Mouse (Mus musculus) stomach, embryonic 16.5 days (tissue): ENCODE data around the gene Fth1. TPM values are rescaled to one million over a fixed set of nuclear protein-coding genes. Genes with fewer than 3 reads are reported as not detected.

ENCODE experiments used
- ATAC-seq: fragments of 200-750 bp; cut with Nextera tagmentation; 2 replicates; pipeline ENCODE4 v1.8.0; 2017; ENCODE audit warnings: moderate number of reproducible peaks, moderate TSS enrichment; ENCODE audit not compliant: insufficient read depth, low FRiP score
- H3K27ac ChIP-seq: fragments of 300-500 bp; sonication (generic); 2 replicates; pipeline ENCODE4 v1.5.1; 2014; ENCODE audit warnings: low read length
- H3K27me3 ChIP-seq: fragments of 300-500 bp; sonication (generic); 2 replicates; pipeline ENCODE4 v1.6.1; 2014; ENCODE audit warnings: low read length, control low read depth, mixed read lengths; ENCODE audit not compliant: control insufficient read depth, insufficient read depth
- H3K36me3 ChIP-seq: fragments of 300-500 bp; sonication (generic); 2 replicates; pipeline ENCODE4 v1.6.1; 2014; ENCODE audit warnings: low read length; ENCODE audit not compliant: control insufficient read depth, insufficient read depth
- H3K4me1 ChIP-seq: fragments of 300-500 bp; sonication (generic); 2 replicates; pipeline ENCODE4 v1.6.1; 2014; ENCODE audit warnings: low read length, control low read depth, mixed read lengths; ENCODE audit not compliant: control insufficient read depth, insufficient read depth
- H3K4me2 ChIP-seq: fragments of 300-500 bp; sonication (generic); 2 replicates; pipeline ENCODE4 v1.6.1; 2014; ENCODE audit warnings: low read depth, low read length, mixed read lengths
- H3K4me3 ChIP-seq: fragments of 300-500 bp; sonication (generic); replicated peaks from 2 replicates; pipeline ENCODE4 v1.5.1; 2014; ENCODE audit warnings: mild to moderate bottlenecking, low read length
- H3K9ac ChIP-seq: fragments of 300-500 bp; sonication (generic); 2 replicates; pipeline ENCODE4 v1.6.1; 2014; ENCODE audit warnings: low read length
- H3K9me3 ChIP-seq: fragments of 300-500 bp; sonication (generic); replicated peaks from 2 replicates; pipeline ENCODE4 v1.6.1; 2016; ENCODE audit warnings: low read length, control low read depth; ENCODE audit not compliant: control insufficient read depth
- whole genome bisulfite sequencing: fragments of 180-500 bp; shearing (Covaris S2); extraction: QIAGEN DNeasy Blood & Tissue Kit; methylation state at CpG from one replicate; pipeline ENCODE4 v1.1.7; 2014; 5-methylcytosine and 5-hydroxymethylcytosine counted together
- polyA plus RNA-seq: library from polyadenylated mRNA; unstranded; fragments of >200 nt; fragmentation: Nextera tagmentation; extraction: Ambion mirVana; gene quantifications from 2 replicates; pipeline ENCODE4 v1.2.1, GENCODE M21; 2015

Gene Fth1
- polyA plus RNA-seq, 1 experiment from 2014 or later, result 1,902 TPM

DNA sequence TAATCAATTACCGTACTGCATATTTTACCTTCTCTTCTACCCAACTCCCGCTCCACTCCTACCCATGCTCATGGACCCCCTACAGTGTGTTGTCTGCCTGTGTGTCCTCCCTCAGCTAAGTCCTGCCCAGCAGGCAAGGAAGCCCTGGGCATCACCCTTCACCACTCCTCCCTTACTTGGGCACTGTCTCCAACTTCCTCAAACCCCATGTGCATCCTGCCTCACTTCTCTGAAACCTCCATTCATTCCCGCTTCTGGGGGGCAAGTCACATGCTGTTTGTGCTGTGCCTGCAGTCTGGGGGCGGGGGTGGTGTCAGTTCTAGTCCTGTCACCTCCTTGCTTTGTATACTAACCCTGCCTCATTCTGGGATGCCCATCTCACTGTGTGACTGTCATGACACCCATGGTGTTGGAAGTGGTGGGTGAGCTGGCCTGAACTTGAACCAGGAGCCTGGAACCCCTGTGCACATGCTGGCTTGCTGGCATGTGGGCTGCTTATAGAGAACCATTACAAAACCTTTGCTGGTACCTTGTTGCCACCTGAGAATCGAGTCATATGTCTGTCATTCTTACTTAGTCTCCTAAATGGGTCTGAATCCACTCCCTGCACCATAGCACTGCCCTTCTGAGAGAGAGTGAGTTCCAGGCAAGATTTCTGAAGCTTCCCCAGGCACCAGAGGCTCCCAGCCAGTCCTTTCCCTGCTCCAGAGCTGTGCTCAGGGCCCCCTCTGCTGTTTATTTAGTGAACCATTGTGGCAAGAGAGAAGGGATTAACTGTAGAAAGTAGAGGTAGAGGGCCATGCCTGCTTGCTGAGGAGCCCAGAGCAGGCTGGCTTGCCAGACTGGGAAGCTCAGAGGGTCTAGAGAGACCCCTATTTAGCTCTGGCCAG lies 42.3 kb downstream of the Fth1 start:
- H3K4me2 ChIP-seq, result no peak overlapping the region
- ATAC-seq, result no peak
- H3K9ac ChIP-seq, result peak overlapping the region; percentile 22; the same call in 1 of the 2 replicates
- no peaks in the 10 kb centered on the region for H3K9me3 ChIP-seq
- peaks cover 34% of the 10 kb centered on the region for H3K4me1 ChIP-seq
- no peak overlapping the region for H3K4me3 ChIP-seq
- H3K27ac ChIP-seq, result peak overlapping the region; percentile 66; the same call in 1 of the 2 replicates
- WGBS, result 72% methylated on average over 5 of the region's 5 CpGs
- no peaks in the 10 kb centered on the region for H3K36me3 ChIP-seq
- H3K27me3 ChIP-seq, result no peaks in the 10 kb centered on the region

DNA sequence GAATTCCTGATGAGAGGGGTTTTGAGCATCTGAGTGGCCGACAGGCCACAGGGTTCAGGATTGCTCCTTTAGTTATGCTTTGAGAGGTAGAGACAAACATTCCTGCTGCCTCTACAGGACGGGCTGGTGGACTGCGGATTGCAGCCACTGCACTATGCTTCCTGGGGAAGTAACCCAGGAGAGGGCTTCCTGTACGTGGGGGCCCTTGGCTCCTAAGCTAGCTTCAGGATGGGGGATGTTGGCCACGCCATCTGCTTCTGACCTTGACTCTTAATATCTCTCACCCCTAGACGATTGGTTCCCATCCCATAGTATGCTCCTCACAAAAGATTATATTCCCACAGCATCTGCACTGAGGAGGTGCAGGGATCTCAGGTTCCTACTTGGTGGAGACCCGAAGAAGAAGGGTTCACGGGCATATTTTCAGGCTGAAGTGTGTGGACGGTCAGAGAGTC lies 42.9 kb downstream of the Fth1 start:
- no peaks in the 10 kb centered on the region for H3K27me3 ChIP-seq
- no peaks in the 10 kb centered on the region for H3K9me3 ChIP-seq
- H3K27ac ChIP-seq, result peak overlapping the region; percentile 66; the same call in 1 of the 2 replicates
- H3K36me3 ChIP-seq, result no peaks in the 10 kb centered on the region
- 63% methylated on average over 9 of the region's 9 CpGs for WGBS
- peak overlapping the region; percentile 4; the same call in 1 of the 2 replicates for H3K9ac ChIP-seq
- no peak overlapping the region for H3K4me3 ChIP-seq
- H3K4me1 ChIP-seq, result peaks cover 30% of the 10 kb centered on the region
- no peak for ATAC-seq
- H3K4me2 ChIP-seq, result no peak overlapping the region

DNA sequence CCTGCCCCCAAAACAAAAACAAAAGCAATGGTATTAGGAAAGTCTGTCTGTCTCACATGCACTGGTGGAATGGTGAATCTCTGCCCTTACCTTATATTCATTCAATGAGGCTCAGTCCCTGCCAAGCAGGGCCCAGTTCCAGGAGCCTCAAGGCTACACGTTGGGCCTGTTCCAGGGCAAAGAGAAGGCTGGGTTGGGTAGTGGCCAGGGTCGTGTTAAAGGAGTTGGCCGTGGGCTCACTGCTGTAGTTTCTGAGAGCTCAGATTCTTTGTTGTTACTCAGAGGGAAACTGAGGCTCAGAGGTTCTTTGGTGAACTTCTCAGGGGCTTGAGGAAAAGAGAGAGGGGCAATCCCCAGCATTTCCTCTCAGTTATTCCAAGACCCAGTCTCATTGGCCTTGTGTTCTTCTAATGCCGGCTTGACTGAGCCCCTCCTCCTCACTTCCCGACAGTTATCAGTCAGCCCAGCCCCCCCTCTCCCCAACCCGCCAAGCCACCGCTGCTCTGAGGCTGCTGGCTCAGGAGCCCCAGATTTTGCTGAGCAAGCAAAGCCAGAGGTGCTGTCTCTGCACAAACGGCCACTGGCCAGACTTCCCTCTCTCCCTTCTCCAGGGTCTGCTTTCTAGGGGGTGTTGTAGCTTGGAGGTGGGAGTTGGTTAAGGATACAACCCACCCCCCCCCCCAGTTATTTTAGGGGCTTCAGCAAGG lies 44.9 kb downstream of the Fth1 start:
- Histone ChIP-seq H3K9ac (peak overlapping the region; percentile 15; the same call in 1 of the 2 replicates), H3K9me3 (no peaks in the 10 kb centered on the region), H3K27me3 (no peaks in the 10 kb centered on the region), H3K27ac (peak overlapping the region; percentile 66), H3K4me1 (peaks cover 18% of the 10 kb centered on the region), H3K4me3 (no peak overlapping the region), H3K4me2 (0 out of 2 replicates have a peak overlapping the region, but pooled peaks have one; percentile 11), H3K36me3 (no peaks in the 10 kb centered on the region)
- peak; percentile 49; the same call in 1 of the 2 replicates for ATAC-seq
- WGBS, result 14% methylated on average over 8 of the region's 8 CpGs

DNA sequence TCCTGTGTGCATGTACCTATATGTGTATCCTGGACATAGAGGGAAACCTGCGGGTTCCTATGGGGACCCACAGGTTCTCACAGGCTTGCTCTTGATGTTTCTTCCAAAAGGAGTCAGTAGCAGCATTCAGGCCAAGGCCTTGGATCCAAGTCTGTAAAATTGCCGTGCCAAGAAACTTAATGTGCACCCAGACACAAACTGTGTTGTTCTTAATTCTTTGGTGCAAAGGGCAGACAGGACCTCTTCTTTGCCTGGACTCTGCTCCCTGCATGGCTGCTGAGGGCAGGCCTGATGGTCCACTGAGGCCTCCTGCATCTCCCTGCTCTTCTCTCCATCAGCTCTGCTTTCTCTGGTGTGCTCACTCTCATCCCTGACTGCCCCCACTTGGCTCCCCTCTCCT lies 49.3 kb downstream of the Fth1 start:
- Histone ChIP-seq H3K4me1 (peaks cover 10% of the 10 kb centered on the region), H3K27ac (no peak overlapping the region), H3K4me3 (no peak overlapping the region), H3K9me3 (no peaks in the 10 kb centered on the region), H3K9ac (no peak overlapping the region), H3K27me3 (no peaks in the 10 kb centered on the region), H3K4me2 (no peak overlapping the region), H3K36me3 (no peaks in the 10 kb centered on the region)
- 84% methylated on average over 2 of the region's 2 CpGs for whole genome bisulfite sequencing
- no peak for ATAC-seq

DNA sequence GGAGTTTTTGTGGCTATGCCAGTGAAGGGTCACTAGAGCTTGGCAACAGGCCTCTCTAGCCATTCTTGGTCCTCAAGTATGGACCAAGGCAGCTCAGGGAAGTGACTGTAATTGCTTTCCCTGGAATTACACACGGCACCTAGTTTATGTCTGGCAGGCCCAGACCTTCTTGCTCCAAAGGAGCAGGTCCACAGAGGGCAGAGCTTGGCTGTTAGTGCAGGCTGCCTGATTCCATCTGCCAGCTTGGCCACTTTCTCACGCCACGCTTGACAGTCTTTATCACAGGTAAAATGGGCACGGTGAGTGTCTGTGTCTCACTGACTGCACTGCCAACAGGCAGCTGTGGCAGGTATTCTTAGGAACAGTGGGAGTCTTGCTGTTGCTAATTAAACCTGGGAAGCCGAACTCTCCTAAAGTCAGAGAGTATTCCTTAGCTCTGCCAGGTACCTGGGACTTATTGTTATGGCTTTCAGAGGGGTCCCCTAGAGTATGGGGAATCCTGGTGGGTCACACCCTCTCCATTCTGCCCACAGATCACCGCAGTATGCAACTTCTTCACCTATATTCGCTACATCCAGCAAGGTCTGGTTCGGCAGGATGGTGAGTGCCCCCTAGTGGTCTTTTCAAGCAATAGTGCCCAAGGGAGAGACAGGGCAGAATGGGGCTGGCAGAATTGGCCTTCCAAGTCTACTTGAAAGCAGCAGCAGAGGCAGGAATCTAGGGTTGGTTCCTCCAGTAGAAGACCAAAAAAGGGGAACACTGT lies 53.0 kb downstream of the Fth1 start:
- ATAC-seq, result peak; percentile 39; the same call in 1 of the 2 replicates
- 40% methylated on average over 8 of the region's 8 CpGs for WGBS
- no peak overlapping the region for H3K27ac ChIP-seq

DNA sequence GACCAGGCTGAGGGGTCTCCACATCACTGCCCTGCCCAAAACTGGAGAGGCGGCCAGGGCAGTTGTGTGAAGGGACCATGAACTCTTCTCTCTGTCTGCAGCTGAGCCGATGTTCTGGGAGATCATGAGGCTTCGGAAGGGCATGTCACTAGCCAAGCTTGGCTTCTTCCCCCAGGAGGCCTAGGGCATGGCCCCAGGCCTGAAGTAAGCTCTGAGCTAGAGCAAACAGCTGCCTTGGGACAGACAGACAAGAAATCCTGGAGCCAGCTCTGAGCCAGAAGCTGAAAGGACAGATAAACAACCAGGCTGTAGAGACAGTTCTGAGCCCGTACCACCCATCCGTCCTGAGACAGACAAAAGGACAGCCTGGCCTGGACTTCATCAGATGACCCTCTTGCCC lies 54.0 kb downstream of the Fth1 start:
- no peak overlapping the region for H3K27ac ChIP-seq
- H3K9ac ChIP-seq, result 0 out of 2 replicates have a peak overlapping the region, but pooled peaks have one; percentile 42
- ATAC-seq, result no peak
- H3K4me2 ChIP-seq, result no peak overlapping the region
- 83% methylated on average over 5 of the region's 5 CpGs for WGBS
- no peaks in the 10 kb centered on the region for H3K36me3 ChIP-seq
- no peak overlapping the region for H3K4me3 ChIP-seq
- peaks cover 10% of the 10 kb centered on the region for H3K4me1 ChIP-seq
- no peaks in the 10 kb centered on the region for H3K27me3 ChIP-seq
- H3K9me3 ChIP-seq, result no peaks in the 10 kb centered on the region

More for the DNA sequence above, 53.0 kb downstream of the Fth1 start:
- no peak overlapping the region for H3K9ac ChIP-seq
- H3K36me3 ChIP-seq, result no peaks in the 10 kb centered on the region
- H3K4me2 ChIP-seq, result no peak overlapping the region
- peaks cover under 1% of the 10 kb centered on the region; the same call in 1 of the 2 replicates for H3K4me1 ChIP-seq
- no peaks in the 10 kb centered on the region for H3K27me3 ChIP-seq
- H3K4me3 ChIP-seq, result no peak overlapping the region
- H3K9me3 ChIP-seq, result no peaks in the 10 kb centered on the region

Other genes starting within 250 kb of the Fth1 start
- gene Scgb2a2, start 133.0 kb upstream of the Fth1 start, polyA plus RNA-seq, result not detected in 2 replicates
- 61.4 and 73.6 TPM in 2 replicates for gene Incenp, start 81.0 kb upstream of the Fth1 start, polyA plus RNA-seq
- gene Best1, start 21.0 kb downstream of the Fth1 start, polyA plus RNA-seq, result 0.61 and 0.64 TPM in 2 replicates
- 33.7 and 38.1 TPM in 2 replicates for gene Rab3il1, start 21.1 kb downstream of the Fth1 start, polyA plus RNA-seq
- 18.9 and 22.5 TPM in 2 replicates for gene Fads3, start 61.0 kb downstream of the Fth1 start, polyA plus RNA-seq
- gene Fads2, start 121.1 kb downstream of the Fth1 start, polyA plus RNA-seq, result 102 and 104 TPM in 2 replicates
- gene Fads1, start 202.3 kb downstream of the Fth1 start, polyA plus RNA-seq, result 107 and 117 TPM in 2 replicates
- gene Tmem258, start 223.4 kb downstream of the Fth1 start, polyA plus RNA-seq, result 400 and 452 TPM in 2 replicates
- gene Fen1, start 223.6 kb downstream of the Fth1 start, polyA plus RNA-seq, result 72.3 and 83.6 TPM in 2 replicates